Comparison of ENCODE assay signal across 18 mouse cellular contexts in genomic region chr4:86721856-86722358, GRCm38 (mm10). TPM values are rescaled to one million over a fixed set of nuclear protein-coding genes. Genes with fewer than 3 reads are reported as not detected.
DNase-seq lines count a peak whose midpoint lies in the region; TF ChIP-seq lines count a peak whose summit lies in the region.
"Had no signal": no experiment of that assay in that cellular context is flagged by ENCODE, and none has a peak within 500 bp of the region (broad histone marks: within the 10 kb centered on the region; RNA-seq: fewer than 3 reads in every experiment).

No protein-coding gene starts in this region.

- no peaks in the 10 kb centered on the region; the same call in 1 of the 2 replicates for H3K4me1 ChIP-seq in lung, adult 2 months (ENCODE audit: control insufficient read depth, insufficient read depth, low read length)
- H3K4me1 ChIP-seq: neural tube, embryonic 13.5 days had no signal

- TF ChIP-seq POLR2A in lung, adult 2 months (IDR thresholded peaks at IDR 0.05; ENCODE audit: borderline replicate concordance, extremely low read depth, low read depth, low read length), result no peak

- 28% methylated on average over 8 of the region's 8 CpGs for WGBS in lung, adult 2 months

- H3K4me3 ChIP-seq in lung, adult 2 months (replicated peaks; ENCODE audit: extremely low read depth, low read depth, low read length), result no peak overlapping the region
- H3K4me3 ChIP-seq: megakaryocyte, embryonic 14.5 days; neural tube, embryonic 13.5 days had no signal

- peak; percentile 20 for DNase-seq in lung, postnatal 36 days
- DNase-seq in lung, adult 2 months, result no peak
- peak; percentile 15 for DNase-seq in CD4-positive, CD25-positive, alpha-beta regulatory T cell, adult 2 months (ENCODE audit: low read depth, low spot score)
- DNase-seq in T-cell, adult 2 months (ENCODE audit: low spot score), result peak; percentile 73
- peak; percentile 28 to 53 for DNase-seq in natural killer cell, adult 2 months (ENCODE audit: low spot score in 2 of 2)
- DNase-seq in embryo, embryonic 10.5 days (ENCODE audit: low spot score), result no peak
- DNase-seq in right cerebral cortex, postnatal 14 days, result no peak
- DNase-seq in right cerebral cortex, postnatal 36 days (ENCODE audit: low spot score in 2 of 2), result no peak
- DNase-seq: adrenal gland, adult 8-10 months; B cell, adult 2 months; cerebellum, adult 2 months; cerebellum, postnatal 36 days; kidney, adult 2 months; kidney, postnatal 10 days; lung, postnatal 10 days; midbrain, embryonic 14.5 days had no signal

- no peak for TF ChIP-seq CTCF in lung, adult 2 months (IDR thresholded peaks at IDR 0.05; ENCODE audit: insufficient read depth, low read length)

RNA-seq across cellular contexts. Expression of gene Dennd4c, which starts 26.4 kb away (rescaled TPM):
- polyA plus RNA-seq in lung, adult 2 months (2012; rRNA removed), result 5.9 and 7.3 TPM in 2 replicates

RNA-seq across cellular contexts. Expression of gene Plin2, which starts 52.0 kb away (rescaled TPM):
- 165 and 207 TPM in 2 replicates for polyA plus RNA-seq in lung, adult 2 months (2012; rRNA removed)

Comparison
In these comparisons a context has a peak if more than half of its experiments do, and no peak if none do; other contexts are left out.
1. DNase-seq: peak in lung, postnatal 36 days (single experiment), CD4-positive, CD25-positive, alpha-beta regulatory T cell, adult 2 months (single experiment), T-cell, adult 2 months (single experiment) and natural killer cell, adult 2 months (2 of 2); none in lung, adult 2 months (single experiment), embryo, embryonic 10.5 days (single experiment), right cerebral cortex, postnatal 14 days (single experiment) and right cerebral cortex, postnatal 36 days (0 of 2).